Mouse (Mus musculus) left cerebral cortex, postnatal 4 days (tissue): ENCODE measurements around the gene Cyp2c40. TPM values are rescaled to one million over a fixed set of nuclear protein-coding genes. Genes with fewer than 3 reads are reported as not detected.
"Not testable (repeated sequence)": the region's sequence is repeated elsewhere in the genome, so short reads cannot be mapped to it uniquely, and the experiment has no call there.

Source experiments
- DNase-seq: peaks from one replicate; pipeline ENCODE4 v3.0.0-alpha.2; 2022
- intact Hi-C: fragments of 180-260 bp; cut with DNase I; formaldehyde crosslinking; loops from one replicate; pipeline ENCODE4 v1.15.1; 2025
- total RNA-seq, 2 experiments: library from RNA; stranded (reverse); gene quantifications; 2 replicates each; pipeline ENCODE4 v1.2.3; 2021

The Cyp2c40 gene
- total RNA-seq: not detected

- DNase-seq, intact Hi-C loops: not testable (repeated sequence)
These were observed at the start of gene Cyp2c40 for GRCm38 (mm10) chr19:39812714-39813113. Cyp2c40 (minus strand) TSS chr19:39812814.

- DNase-seq, intact Hi-C loops: not testable (repeated sequence)
These were observed 8.3 kb upstream of the Cyp2c40 start for GRCm38 (mm10) chr19:39820931-39821330.

- intact Hi-C loops, DNase-seq: not testable (repeated sequence)
These were observed 3.8 kb upstream of the Cyp2c40 start for GRCm38 (mm10) chr19:39816400-39816799.

- DNase-seq, intact Hi-C loops: not testable (repeated sequence)
These were observed 3.4 kb upstream of the Cyp2c40 start for GRCm38 (mm10) chr19:39815991-39816390.

GRCm38 (mm10) chr19:39785458-39785857 lies 27.2 kb downstream of the Cyp2c40 start:
- not testable (repeated sequence) for DNase-seq
- intact Hi-C loops: loop anchor here (10.0 kb wide), 1 partner anchor 81 kb away; no protein-coding TSS in a partner anchor

- no peak for DNase-seq
These were observed 67.3 kb downstream of the Cyp2c40 start for GRCm38 (mm10) chr19:39745357-39745756.

GRCm38 (mm10) chr19:39744361-39744760 lies 68.3 kb downstream of the Cyp2c40 start:
- intact Hi-C loops, DNase-seq: not testable (repeated sequence)

More at GRCm38 (mm10) chr19:39745357-39745756, 67.3 kb downstream of the Cyp2c40 start:
- intact Hi-C loops: no loop called here

GRCm38 (mm10) chr19:39740920-39741319 lies 71.7 kb downstream of the Cyp2c40 start, which contains the start of gene Cyp2c68:
Cyp2c68 (minus strand) TSS chr19:39741054.
- intact Hi-C loops: no loop called here
- no peak for DNase-seq

Other genes starting within 250 kb of the Cyp2c40 start
- gene Cyp2c67, start 163.8 kb downstream of the Cyp2c40 start, total RNA-seq: not detected
- not detected for gene Cyp2c68, start 71.8 kb downstream of the Cyp2c40 start, total RNA-seq
- gene Cyp2c69, start 74.0 kb upstream of the Cyp2c40 start, total RNA-seq: not detected
- not detected for gene Cyp2c37, start 179.6 kb upstream of the Cyp2c40 start, total RNA-seq